ENCODE assay signal across 8 mouse cellular contexts in the genomic region with DNA sequence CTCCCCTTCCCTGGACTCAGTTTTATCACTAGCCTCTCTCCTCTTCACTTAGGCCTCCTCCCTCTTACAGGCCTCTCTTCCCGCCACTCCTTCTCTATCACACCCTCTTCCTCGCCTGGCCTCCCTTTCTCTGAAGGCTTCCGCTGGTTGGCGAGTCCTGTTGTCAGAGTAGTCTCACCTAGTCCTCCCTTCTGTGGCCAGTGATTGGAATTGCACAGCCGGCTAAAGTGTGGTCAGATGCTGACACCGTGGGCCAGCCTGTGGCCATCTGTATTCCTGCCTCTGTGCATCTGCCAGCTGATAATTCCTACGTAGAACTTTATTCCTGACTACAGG. TPM values are rescaled to one million over a fixed set of nuclear protein-coding genes. Genes with fewer than 3 reads are reported as not detected.
DNase-seq lines count a peak whose midpoint lies in the region; ATAC-seq and TF ChIP-seq lines count a peak whose summit lies in the region.

No protein-coding gene starts in this region.

- peak overlapping the region; percentile 35 for H3ac ChIP-seq in myocyte (ENCODE audit: control insufficient read depth, insufficient read length)

- intact Hi-C loops in gastrocnemius, adult 2 months (cut with DNase I), result loop anchor here (5.0 kb wide), 1 partner anchor 51 kb away; a partner anchor contains a TSS
- intact Hi-C loops in left cerebral cortex, postnatal 25 days (cut with DNase I), result loop anchor here (1.0 to 2.0 kb wide), 2 partner anchors 53 to 72 kb away; a partner anchor contains a TSS

- WGBS in thymus, adult 2 months, result 1% methylated on average over 7 of the region's 7 CpGs
- WGBS in intestine, postnatal 0 days, result 0% methylated on average over 7 of the region's 7 CpGs

- no peaks in the 10 kb centered on the region for H3K27me3 ChIP-seq in thymus, adult 2 months (ENCODE audit: control insufficient read depth, insufficient read depth, low read length)
- H3K27me3 ChIP-seq in intestine, postnatal 0 days (replicated peaks; ENCODE audit: control insufficient read depth, insufficient read depth, low read length), result no peaks in the 10 kb centered on the region
- H3K27me3 ChIP-seq in myocyte (ENCODE audit: control insufficient read depth, insufficient read depth, insufficient read length), result no peaks in the 10 kb centered on the region

- peak overlapping the region; percentile 92 for H3K4me3 ChIP-seq in gastrocnemius, adult 2 months
- H3K4me3 ChIP-seq in thymus, adult 2 months (ENCODE audit: control insufficient read depth, insufficient read depth, low read length), result peak overlapping the region; percentile 61
- H3K4me3 ChIP-seq in intestine, postnatal 0 days (ENCODE audit: low read depth, low read length), result peak overlapping the region; percentile 81
- peak overlapping the region; percentile 67 for H3K4me3 ChIP-seq in myocyte

- H3K27ac ChIP-seq in gastrocnemius, adult 2 months, result peak overlapping the region; percentile 99
- H3K27ac ChIP-seq in thymus, adult 2 months (ENCODE audit: control insufficient read depth, insufficient read depth, low read length), result peak overlapping the region; percentile 56
- peak overlapping the region; percentile 86 for H3K27ac ChIP-seq in intestine, postnatal 0 days (ENCODE audit: low read depth, low read length)

- peak overlapping the region; percentile 73 for H3K9ac ChIP-seq in intestine, postnatal 0 days (ENCODE audit: low read depth, low read length)

- peaks cover 7% of the 10 kb centered on the region; the same call in 1 of the 2 replicates for H3K36me3 ChIP-seq in thymus, adult 2 months (ENCODE audit: control insufficient read depth, insufficient read depth, low read length)
- peaks cover 18% of the 10 kb centered on the region for H3K36me3 ChIP-seq in intestine, postnatal 0 days (ENCODE audit: control insufficient read depth, insufficient read depth)
- H3K36me3 ChIP-seq in myocyte (ENCODE audit: control insufficient read depth, insufficient read depth), result peaks cover 9% of the 10 kb centered on the region

- peak; percentile 24 for ATAC-seq in intestine, postnatal 0 days

- peaks cover 12% of the 10 kb centered on the region for H3K4me1 ChIP-seq in thymus, adult 2 months (replicated peaks; ENCODE audit: control insufficient read depth, insufficient read depth, low read length)
- H3K4me1 ChIP-seq in intestine, postnatal 0 days (replicated peaks; ENCODE audit: control insufficient read depth, insufficient read depth, low read length), result peaks cover 9% of the 10 kb centered on the region; the same call in 1 of the 2 replicates

- H3K9me3 ChIP-seq in intestine, postnatal 0 days (ENCODE audit: control insufficient read depth), result no peaks in the 10 kb centered on the region

- H3K4me2 ChIP-seq in intestine, postnatal 0 days (replicated peaks; ENCODE audit: low read depth), result peak overlapping the region; percentile 86
- peak overlapping the region; percentile 98 for H3K4me2 ChIP-seq in myocyte (ENCODE audit: low read depth)

- peaks cover 52% of the 10 kb centered on the region for H3K79me2 ChIP-seq in myocyte (ENCODE audit: control insufficient read depth, insufficient read depth)

- TF ChIP-seq CTCF in gastrocnemius, adult 2 months (IDR thresholded peaks at IDR 0.05), result no peak; the same call in 1 of the 2 replicates
- TF ChIP-seq CTCF in thymus, adult 2 months (IDR thresholded peaks at IDR 0.05; ENCODE audit: borderline replicate concordance, control insufficient read depth, extremely low read depth, insufficient read depth, low read length, poor library complexity), result no peak
- 0 out of 2 replicates have a peak, but pooled peaks have one; percentile 8 for TF ChIP-seq CTCF in intestine, postnatal 0 days (IDR thresholded peaks at IDR 0.05; ENCODE audit: low read depth)

- DNase-seq in gastrocnemius, adult 2 months, result peak; percentile 39
- no peak for DNase-seq in gastrocnemius, postnatal 25 days
- DNase-seq in thymus, adult 2 months, result no peak
- no peak for DNase-seq in thymus, adult 18-20 months
- DNase-seq in adrenal gland, postnatal 10 days, result no peak
- no peak for DNase-seq in left cerebral cortex, postnatal 25 days (ENCODE audit: low spot score in 2 of 2)

- no peak for TF ChIP-seq POLR2A in thymus, adult 2 months (IDR thresholded peaks at IDR 0.05; ENCODE audit: control insufficient read depth, extremely low read depth, insufficient read depth, low read length, poor library complexity)
- no peak for TF ChIP-seq POLR2A in myocyte (IDR thresholded peaks at IDR 0.05; ENCODE audit: insufficient read length, low read depth)

TF ChIP-seq in myocyte, 11 proteins besides CTCF, POLR2A, EP300 and RAD21:
- no peak for TF ChIP-seq USF1 (IDR thresholded peaks at IDR 0.05; ENCODE audit: low read depth)
- TF ChIP-seq MAX (IDR thresholded peaks at IDR 0.05; ENCODE audit: low read depth), result no peak
- no peak for TF ChIP-seq SRF (IDR thresholded peaks at IDR 0.05; ENCODE audit: control insufficient read depth, insufficient read length, low read depth)
- no peak for TF ChIP-seq TCF3 (IDR thresholded peaks at IDR 0.05; ENCODE audit: insufficient read length, low read depth)
- TF ChIP-seq REST (IDR thresholded peaks at IDR 0.05; ENCODE audit: insufficient read depth, insufficient read length), result no peak
- no peak for TF ChIP-seq TCF12 (IDR thresholded peaks at IDR 0.05; ENCODE audit: insufficient read depth, poor library complexity, severe bottlenecking)

RNA-seq across cellular contexts. Expression of a gene that starts 0.8 kb away (rescaled TPM):
- 10 to 100 TPM; 30.6 to 31.1 TPM for total RNA-seq in gastrocnemius, adult 2 months (2021)
- 10 to 100 TPM; 28.7 to 30.3 TPM for total RNA-seq in gastrocnemius, postnatal 25 days (2021)
- polyA plus RNA-seq in thymus, adult 2 months (2012; rRNA removed), result 186 and 252 TPM in 2 replicates
- 127 and 129 TPM in 2 replicates for polyA plus RNA-seq in intestine, postnatal 0 days (2015; fragmentation: Nextera tagmentation; extraction: Ambion mirVana)
- polyA plus RNA-seq in myocyte (2012; fragmentation: generic; extraction: Trizol), result 106 TPM
- total RNA-seq in adrenal gland, postnatal 10 days (2021), result 10 to 100 TPM; 69.6 to 82.9 TPM
- 10 to 100 TPM; 45.1 to 50.7 TPM for total RNA-seq in left cerebral cortex, postnatal 25 days (2021)

RNA-seq across cellular contexts. Expression of a gene that starts 52.4 kb away (rescaled TPM):
- total RNA-seq in gastrocnemius, adult 2 months (2021), result 10 to 100 TPM; 39.5 to 43.3 TPM
- 10 to 100 TPM; 33.2 to 35.6 TPM for total RNA-seq in gastrocnemius, postnatal 25 days (2021)
- polyA plus RNA-seq in thymus, adult 2 months (2012; rRNA removed), result 34.3 and 36.3 TPM in 2 replicates
- polyA plus RNA-seq in intestine, postnatal 0 days (2015; fragmentation: Nextera tagmentation; extraction: Ambion mirVana), result 12.2 and 13.4 TPM in 2 replicates
- 65.5 TPM for polyA plus RNA-seq in myocyte (2012; fragmentation: generic; extraction: Trizol)
- total RNA-seq in adrenal gland, postnatal 10 days (2021), result 10 to 100 TPM; 59.5 to 78.6 TPM
- 100 to 1,000 TPM; 115 to 136 TPM for total RNA-seq in left cerebral cortex, postnatal 25 days (2021)
